Mouse (Mus musculus): ENCODE results near the gene Tph1. TPM values are rescaled to one million over a fixed set of nuclear protein-coding genes. Genes with fewer than 3 reads are reported as not detected.
A peak's percentile ranks its signal among the peaks of the same experiment; 100 is the strongest.
"Not testable (repeated sequence)": the region's sequence is repeated elsewhere in the genome, so short reads cannot be mapped to it uniquely, and the experiment has no call there.

The Tph1 gene
- polyA plus RNA-seq, 1 experiment from 2014 or later, result 0.67 TPM

- H3K4me1 ChIP-seq (replicated peaks); H3K4me3 ChIP-seq; DNase-seq (ENCODE audit: low spot score); H3K36me3 ChIP-seq; H3K27me3 ChIP-seq (ENCODE audit: insufficient read depth, poor library complexity, severe bottlenecking); H3K27ac ChIP-seq; H3K9me3 ChIP-seq: not testable (repeated sequence)
- 88% methylated on average over 7 of the region's 7 CpGs for WGBS
These were observed 6.7 kb upstream of the Tph1 start for GRCm38 (mm10) chr7:46679044-46679443.

GRCm38 (mm10) chr7:46678417-46678816 lies 6.1 kb upstream of the Tph1 start:
- no peak for DNase-seq (ENCODE audit: low spot score)
- Histone ChIP-seq H3K4me3 (no peak overlapping the region), H3K27ac (no peak overlapping the region), H3K9me3 (no peaks in the 10 kb centered on the region), H3K36me3 (no peaks in the 10 kb centered on the region), H3K27me3 (ENCODE audit: insufficient read depth, poor library complexity, severe bottlenecking) (no peaks in the 10 kb centered on the region), H3K4me1 (replicated peaks) (0 out of 2 replicates have a peak, but pooled peaks cover 5% of the 10 kb centered on the region)
- 94% methylated on average over 3 of the region's 3 CpGs for WGBS

GRCm38 (mm10) chr7:46676808-46677360 lies 4.5 kb upstream of the Tph1 start:
- Histone ChIP-seq H3K4me1 (replicated peaks) (0 out of 2 replicates have a peak, but pooled peaks cover 5% of the 10 kb centered on the region), H3K9me3 (no peaks in the 10 kb centered on the region), H3K4me3 (no peak overlapping the region), H3K27me3 (ENCODE audit: insufficient read depth, poor library complexity, severe bottlenecking) (no peaks in the 10 kb centered on the region), H3K36me3 (no peaks in the 10 kb centered on the region), H3K27ac (peak overlapping the region; percentile 3; the same call in 1 of the 2 replicates)
- WGBS, result 72% methylated on average over 5 of the region's 5 CpGs
- no peak for DNase-seq (ENCODE audit: low spot score)

- Histone ChIP-seq H3K36me3 (no peaks in the 10 kb centered on the region), H3K4me3 (no peak overlapping the region), H3K9me3 (no peaks in the 10 kb centered on the region), H3K27me3 (ENCODE audit: insufficient read depth, poor library complexity, severe bottlenecking) (no peaks in the 10 kb centered on the region), H3K27ac (no peak overlapping the region), H3K4me1 (replicated peaks) (0 out of 2 replicates have a peak, but pooled peaks cover 5% of the 10 kb centered on the region)
- no peak for DNase-seq (ENCODE audit: low spot score)
- 87% methylated on average over 8 of the region's 8 CpGs for WGBS
These were observed 3.5 kb upstream of the Tph1 start for GRCm38 (mm10) chr7:46675886-46676285.

GRCm38 (mm10) chr7:46675061-46675460 lies 2.7 kb upstream of the Tph1 start:
- Histone ChIP-seq H3K27me3 (ENCODE audit: insufficient read depth, poor library complexity, severe bottlenecking) (no peaks in the 10 kb centered on the region), H3K4me1 (replicated peaks) (0 out of 2 replicates have a peak, but pooled peaks cover 5% of the 10 kb centered on the region), H3K4me3 (no peak overlapping the region), H3K9me3 (no peaks in the 10 kb centered on the region), H3K27ac (no peak overlapping the region), H3K36me3 (no peaks in the 10 kb centered on the region)
- no peak for DNase-seq (ENCODE audit: low spot score)
- 95% methylated on average over 7 of the region's 7 CpGs for WGBS

- no peak overlapping the region for H3K27ac ChIP-seq
- H3K4me1 ChIP-seq (replicated peaks), result peaks cover 13% of the 10 kb centered on the region
- WGBS, result 1% methylated on average over 21 of the region's 21 CpGs
- H3K9me3 ChIP-seq, result no peaks in the 10 kb centered on the region
- peak overlapping the region; percentile 41 for H3K4me3 ChIP-seq
- H3K36me3 ChIP-seq, result no peaks in the 10 kb centered on the region
- H3K27me3 ChIP-seq (ENCODE audit: insufficient read depth, poor library complexity, severe bottlenecking), result peaks cover 53% of the 10 kb centered on the region
- peak; percentile 56 for DNase-seq (ENCODE audit: low spot score)
These were observed 5.1 kb downstream of the Tph1 start for GRCm38 (mm10) chr7:46667256-46667655.

- H3K36me3 ChIP-seq, result no peaks in the 10 kb centered on the region
- peak; percentile 66 for DNase-seq (ENCODE audit: low spot score)
- H3K4me3 ChIP-seq, result no peak overlapping the region
- peaks cover 28% of the 10 kb centered on the region for H3K4me1 ChIP-seq (replicated peaks)
- peaks cover 53% of the 10 kb centered on the region for H3K27me3 ChIP-seq (ENCODE audit: insufficient read depth, poor library complexity, severe bottlenecking)
- 37% methylated on average over 9 of the region's 9 CpGs for WGBS
- no peaks in the 10 kb centered on the region for H3K9me3 ChIP-seq
- no peak overlapping the region for H3K27ac ChIP-seq
These were observed 7.1 kb downstream of the Tph1 start for GRCm38 (mm10) chr7:46665236-46665635.

GRCm38 (mm10) chr7:46661591-46662090 lies 10.7 kb downstream of the Tph1 start:
- Histone ChIP-seq H3K4me3 (peak overlapping the region; percentile 37), H3K36me3 (no peaks in the 10 kb centered on the region), H3K27me3 (ENCODE audit: insufficient read depth, poor library complexity, severe bottlenecking) (peaks cover 35% of the 10 kb centered on the region), H3K27ac (no peak overlapping the region; the same call in 1 of the 2 replicates), H3K4me1 (replicated peaks) (peaks cover 21% of the 10 kb centered on the region), H3K9me3 (no peaks in the 10 kb centered on the region)
- peak; percentile 58 for DNase-seq (ENCODE audit: low spot score)
- 16% methylated on average over 18 of the region's 18 CpGs for WGBS

- Histone ChIP-seq H3K9me3 (no peaks in the 10 kb centered on the region), H3K27ac (no peak overlapping the region), H3K27me3 (ENCODE audit: insufficient read depth, poor library complexity, severe bottlenecking) (no peaks in the 10 kb centered on the region), H3K4me3 (no peak overlapping the region), H3K4me1 (replicated peaks) (no peaks in the 10 kb centered on the region), H3K36me3 (no peaks in the 10 kb centered on the region)
- WGBS, result 71% methylated on average over 2 of the region's 2 CpGs
- DNase-seq (ENCODE audit: low spot score), result no peak
These were observed 20.1 kb downstream of the Tph1 start for GRCm38 (mm10) chr7:46652279-46652678.

- WGBS, result 52% methylated on average over 5 of the region's 5 CpGs
- not testable (repeated sequence) for H3K36me3 ChIP-seq; H3K4me3 ChIP-seq; DNase-seq (ENCODE audit: low spot score); H3K9me3 ChIP-seq; H3K27me3 ChIP-seq (ENCODE audit: insufficient read depth, poor library complexity, severe bottlenecking); H3K27ac ChIP-seq; H3K4me1 ChIP-seq (replicated peaks)
These were observed 22.1 kb downstream of the Tph1 start for GRCm38 (mm10) chr7:46650231-46650630.

GRCm38 (mm10) chr7:46648431-46649140 lies 23.8 kb downstream of the Tph1 start:
- DNase-seq (ENCODE audit: low spot score), result no peak
- Histone ChIP-seq H3K27ac (no peak overlapping the region), H3K36me3 (no peaks in the 10 kb centered on the region), H3K4me1 (replicated peaks) (no peaks in the 10 kb centered on the region), H3K27me3 (ENCODE audit: insufficient read depth, poor library complexity, severe bottlenecking) (no peaks in the 10 kb centered on the region), H3K9me3 (no peaks in the 10 kb centered on the region), H3K4me3 (no peak overlapping the region)
- WGBS, result 78% methylated on average over 4 of the region's 4 CpGs

GRCm38 (mm10) chr7:46643172-46643571 lies 29.2 kb downstream of the Tph1 start:
- H3K4me1 ChIP-seq (replicated peaks), result peaks cover 21% of the 10 kb centered on the region
- no peak for DNase-seq (ENCODE audit: low spot score)
- H3K36me3 ChIP-seq, result no peaks in the 10 kb centered on the region
- no peak overlapping the region for H3K4me3 ChIP-seq
- H3K27ac ChIP-seq, result no peak overlapping the region
- H3K9me3 ChIP-seq, result no peaks in the 10 kb centered on the region
- peaks cover 18% of the 10 kb centered on the region for H3K27me3 ChIP-seq (ENCODE audit: insufficient read depth, poor library complexity, severe bottlenecking)
- WGBS, result 94% methylated on average over 1 of the region's 1 CpGs

GRCm38 (mm10) chr7:46640062-46640461 lies 32.3 kb downstream of the Tph1 start:
- peak overlapping the region; percentile 89 for H3K27ac ChIP-seq
- 17% methylated on average over 17 of the region's 17 CpGs for WGBS

More at GRCm38 (mm10) chr7:46640062-46640461, 32.3 kb downstream of the Tph1 start:
- Histone ChIP-seq H3K4me1 (replicated peaks) (peaks cover 22% of the 10 kb centered on the region), H3K36me3 (no peaks in the 10 kb centered on the region), H3K9me3 (no peaks in the 10 kb centered on the region), H3K4me3 (peak overlapping the region; percentile 80), H3K27me3 (ENCODE audit: insufficient read depth, poor library complexity, severe bottlenecking) (peaks cover 18% of the 10 kb centered on the region)
- DNase-seq (ENCODE audit: low spot score), result no peak

All from hindbrain, embryonic 10.5 days (tissue).